Mouse (Mus musculus) hindbrain, embryonic 11.5 days (tissue): Measurements from ENCODE around the gene Simc1. TPM values are rescaled to one million over a fixed set of nuclear protein-coding genes. Genes with fewer than 3 reads are reported as not detected.

Experiments
- ATAC-seq: fragments of 200-750 bp; cut with Nextera tagmentation; 2 replicates; pipeline ENCODE4 v1.8.0; 2017; ENCODE audit warnings: mild to moderate bottlenecking, moderate TSS enrichment, moderate library complexity; ENCODE audit not compliant: low FRiP score
- DNase-seq: peaks from one replicate; pipeline ENCODE4 v3.0.0-alpha.2; 2015; ENCODE audit warnings: low spot score
- H3K27ac ChIP-seq: fragments of 300-500 bp; sonication (generic); 2 replicates; pipeline ENCODE4 v1.5.1; 2014; ENCODE audit warnings: mild to moderate bottlenecking, low read depth, low read length
- H3K27me3 ChIP-seq: fragments of 300-500 bp; sonication (generic); 2 replicates; pipeline ENCODE4 v1.6.1; 2014; ENCODE audit warnings: mild to moderate bottlenecking, low read length, moderate library complexity, mixed read lengths; ENCODE audit not compliant: control insufficient read depth, insufficient read depth
- H3K36me3 ChIP-seq: fragments of 300-500 bp; sonication (generic); 2 replicates; pipeline ENCODE4 v1.6.1; 2014; ENCODE audit warnings: mild to moderate bottlenecking, low read length, moderate library complexity, mixed read lengths; ENCODE audit not compliant: control insufficient read depth, insufficient read depth
- H3K4me1 ChIP-seq: fragments of 300-500 bp; sonication (generic); replicated peaks from 2 replicates; pipeline ENCODE4 v1.6.1; 2014; ENCODE audit warnings: low read length, mixed read lengths; ENCODE audit not compliant: control insufficient read depth, insufficient read depth
- H3K4me2 ChIP-seq: fragments of 300-500 bp; sonication (generic); replicated peaks from 2 replicates; pipeline ENCODE4 v1.6.1; 2014; ENCODE audit warnings: mild to moderate bottlenecking, low read depth, low read length
- H3K4me3 ChIP-seq: fragments of 300-500 bp; sonication (generic); 2 replicates; pipeline ENCODE4 v1.5.1; 2014; ENCODE audit warnings: low read depth, low read length
- H3K9ac ChIP-seq: fragments of 300-500 bp; sonication (generic); 2 replicates; pipeline ENCODE4 v1.6.1; 2014; ENCODE audit warnings: low read depth, low read length
- H3K9me3 ChIP-seq: fragments of 300-500 bp; sonication (generic); 2 replicates; pipeline ENCODE4 v1.6.1; 2016; ENCODE audit warnings: low read length; ENCODE audit not compliant: control insufficient read depth
- WGBS: fragments of 180-500 bp; shearing (Covaris S2); extraction: QIAGEN DNeasy Blood & Tissue Kit; methylation state at CpG from one replicate; pipeline ENCODE4 v1.1.7; 2014; 5-methylcytosine and 5-hydroxymethylcytosine counted together
- polyA plus RNA-seq: library from polyadenylated mRNA; unstranded; fragments of >200 nt; fragmentation: Nextera tagmentation; extraction: Ambion mirVana; gene quantifications from 2 replicates; pipeline ENCODE4 v1.2.1, GENCODE M21; 2014

Gene Simc1
- polyA plus RNA-seq, 1 experiment from 2014 or later: 19.7 TPM

DNA sequence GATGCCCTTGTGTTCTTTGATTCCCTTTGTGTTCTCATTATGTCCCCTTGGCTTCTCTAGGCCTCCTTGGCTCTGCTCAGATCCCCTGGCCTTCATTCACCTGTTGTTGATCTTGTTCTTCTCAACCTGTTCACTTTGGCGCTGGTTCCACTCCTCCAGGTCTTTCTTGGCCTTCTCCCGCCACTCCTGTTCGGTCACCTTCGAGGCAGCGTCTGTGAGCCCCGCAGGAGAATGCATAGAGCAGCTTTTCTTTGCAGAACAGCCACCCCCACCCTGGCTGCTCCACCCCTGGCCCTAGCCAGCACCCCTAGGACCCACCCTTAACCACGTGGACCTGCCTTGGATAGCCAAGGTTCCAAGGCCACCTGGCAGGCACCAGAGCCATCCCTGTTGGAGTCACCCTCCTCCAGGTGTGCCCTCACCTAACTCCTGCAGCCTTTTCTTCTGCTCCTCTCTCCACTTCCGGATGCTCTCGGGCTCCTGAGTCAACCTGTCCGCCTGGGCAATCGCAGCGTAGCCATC lies 95.1 kb downstream of the Simc1 start:
- H3K9ac ChIP-seq: no peak overlapping the region

More for the DNA sequence above, 95.1 kb downstream of the Simc1 start:
- DNase-seq: no peak
- Histone ChIP-seq H3K9me3 (no peaks in the 10 kb centered on the region), H3K4me3 (no peak overlapping the region), H3K36me3 (no peaks in the 10 kb centered on the region), H3K4me2 (no peak overlapping the region), H3K4me1 (no peaks in the 10 kb centered on the region), H3K27me3 (no peaks in the 10 kb centered on the region), H3K27ac (no peak overlapping the region)
- ATAC-seq: no peak
- 85% methylated on average over 12 of the region's 12 CpGs for WGBS

Other genes with a start within 250 kb of the Simc1 start
- gene Cplx2, start 132.4 kb upstream of the Simc1 start, polyA plus RNA-seq: 12.7 and 13.0 TPM in 2 replicates
- 142 and 143 TPM in 2 replicates for gene Thoc3, start 34.9 kb upstream of the Simc1 start, polyA plus RNA-seq
- gene 4833439L19Rik, start 61.7 kb downstream of the Simc1 start, polyA plus RNA-seq: 262 and 268 TPM in 2 replicates
- 28.4 and 39.1 TPM in 2 replicates for gene Arl10, start 71.2 kb downstream of the Simc1 start, polyA plus RNA-seq
- 62.5 and 63.0 TPM in 2 replicates for gene Nop16, start 86.3 kb downstream of the Simc1 start, polyA plus RNA-seq
- 166 and 167 TPM in 2 replicates for gene Higd2a, start 86.4 kb downstream of the Simc1 start, polyA plus RNA-seq
- 32.3 and 36.8 TPM in 2 replicates for gene Cltb, start 107.6 kb downstream of the Simc1 start, polyA plus RNA-seq
- 94.5 and 116 TPM in 2 replicates for gene Faf2, start 118.0 kb downstream of the Simc1 start, polyA plus RNA-seq
- gene Rnf44, start 190.1 kb downstream of the Simc1 start, polyA plus RNA-seq: 99.1 and 115 TPM in 2 replicates
- gene Cdhr2, start 197.7 kb downstream of the Simc1 start, polyA plus RNA-seq: not detected in 2 replicates
- gene Gprin1, start 246.1 kb downstream of the Simc1 start, polyA plus RNA-seq: 7.5 and 11.2 TPM in 2 replicates